21 mouse cellular contexts compared by ENCODE assay signal in genomic region chr14:73451291-73452045, GRCm38 (mm10). TPM values are rescaled to one million over a fixed set of nuclear protein-coding genes. Genes with fewer than 3 reads are reported as not detected.
DNase-seq lines count a peak whose midpoint lies in the region; ATAC-seq and TF ChIP-seq lines count a peak whose summit lies in the region.
"Had no signal": no experiment of that assay in that cellular context is flagged by ENCODE, and none has a peak within 500 bp of the region (broad histone marks: within the 10 kb centered on the region; RNA-seq: fewer than 3 reads in every experiment).

No protein-coding gene starts in this region.

- no peak overlapping the region for H3K9ac ChIP-seq in CH12.LX (ENCODE audit: insufficient read depth, low read depth)
- no peak overlapping the region for H3K9ac ChIP-seq in heart, embryonic 11.5 days (ENCODE audit: low read depth, low read length)
- H3K9ac ChIP-seq: embryonic facial prominence, embryonic 13.5 days; forebrain, embryonic 13.5 days; forebrain, postnatal 0 days; heart, embryonic 13.5 days; hindbrain, embryonic 15.5 days had no signal

- peak overlapping the region; percentile 30 for H3K4me2 ChIP-seq in CH12.LX (ENCODE audit: insufficient read depth, low read depth, poor library complexity, severe bottlenecking)
- H3K4me2 ChIP-seq in heart, embryonic 11.5 days = no peak overlapping the region
- H3K4me2 ChIP-seq: embryonic facial prominence, embryonic 13.5 days; forebrain, embryonic 13.5 days; heart, embryonic 13.5 days; hindbrain, embryonic 15.5 days had no signal

- no peak for TF ChIP-seq RAD21 in CH12.LX (IDR thresholded peaks at IDR 0.05; ENCODE audit: low read depth, low read length)

- WGBS in kidney, adult 2 months = 74% methylated on average over 9 of the region's 9 CpGs
- 82% methylated on average over 9 of the region's 9 CpGs for WGBS in heart, embryonic 11.5 days (ENCODE audit: insufficient replicate concordance)

- dilution Hi-C loops in CH12.LX (cut with MboI; ENCODE audit: extremely low pct_ligation_motif_present, extremely low pct_unique_long_range_greater_than_20kb, low sequenced_read_pairs) = no loop called here

- TF ChIP-seq POLR2A in kidney, adult 2 months (IDR thresholded peaks at IDR 0.05; ENCODE audit: low read depth, low read length) = no peak
- TF ChIP-seq POLR2A in CH12.LX (IDR thresholded peaks at IDR 0.05; ENCODE audit: low read depth, low read length) = no peak

- H3K36me3 ChIP-seq in kidney, adult 2 months (ENCODE audit: control insufficient read depth, insufficient read depth, low read length) = no peaks in the 10 kb centered on the region
- no peaks in the 10 kb centered on the region for H3K36me3 ChIP-seq in CH12.LX (replicated peaks in 1 of 2; ENCODE audit: control insufficient read depth in 1 of 2, insufficient read depth in 1 of 2, low read length in 1 of 2)
- H3K36me3 ChIP-seq in heart, embryonic 11.5 days (ENCODE audit: control insufficient read depth, insufficient read depth, low read length) = no peaks in the 10 kb centered on the region
- H3K36me3 ChIP-seq: embryonic facial prominence, embryonic 13.5 days; heart, embryonic 13.5 days; hindbrain, embryonic 15.5 days had no signal

- H3K4me1 ChIP-seq in kidney, adult 2 months (ENCODE audit: control insufficient read depth, insufficient read depth, low read length) = peaks cover 22% of the 10 kb centered on the region
- H3K4me1 ChIP-seq in CH12.LX (ENCODE audit: control insufficient read depth in 1 of 2, insufficient read depth in 2 of 2) = peaks cover 9 to 27% of the 10 kb centered on the region in 2 experiments
- no peaks in the 10 kb centered on the region for H3K4me1 ChIP-seq in heart, embryonic 11.5 days (ENCODE audit: control insufficient read depth, insufficient read depth, low read length)
- H3K4me1 ChIP-seq: heart, embryonic 13.5 days; hindbrain, embryonic 15.5 days had no signal

- H3K27ac ChIP-seq in kidney, adult 2 months (ENCODE audit: insufficient read depth, low read depth, low read length) = peak overlapping the region; percentile 52; the same call in 1 of the 2 replicates
- peak overlapping the region; percentile 51 for H3K27ac ChIP-seq in CH12.LX (ENCODE audit: insufficient read depth, low read depth)
- H3K27ac ChIP-seq in heart, embryonic 11.5 days (ENCODE audit: low read depth, low read length) = no peak overlapping the region
- H3K27ac ChIP-seq: embryonic facial prominence, embryonic 13.5 days; forebrain, embryonic 13.5 days; heart, embryonic 13.5 days; hindbrain, embryonic 15.5 days had no signal

- H3K27me3 ChIP-seq in kidney, adult 2 months (replicated peaks; ENCODE audit: control insufficient read depth, insufficient read depth, low read length) = no peaks in the 10 kb centered on the region
- no peaks in the 10 kb centered on the region for H3K27me3 ChIP-seq in CH12.LX (replicated peaks)
- H3K27me3 ChIP-seq in heart, embryonic 11.5 days (ENCODE audit: control insufficient read depth, insufficient read depth, low read length) = no peaks in the 10 kb centered on the region
- H3K27me3 ChIP-seq: embryonic facial prominence, embryonic 13.5 days; forebrain, embryonic 13.5 days; heart, embryonic 13.5 days; hindbrain, embryonic 15.5 days; Patski had no signal

- TF ChIP-seq CTCF in kidney, adult 2 months (conservative IDR thresholded peaks at IDR 0.05; ENCODE audit: insufficient read depth, insufficient read length, low read depth, low read length) = no peak
- TF ChIP-seq CTCF in CH12.LX (conservative IDR thresholded peaks at IDR 0.05 in 1 of 2, IDR thresholded peaks at IDR 0.05 in 1 of 2; ENCODE audit: low read depth in 2 of 2, low read length in 2 of 2) = no peak

- DNase-seq in kidney, adult 2 months = no peak
- no peak for DNase-seq in kidney, adult 18-20 months
- DNase-seq in 3134 (ENCODE audit: extremely low read depth, insufficient read length, low spot score) (peak; percentile 42), CH12.LX (ENCODE audit: extremely low read depth) (no peak)
- peak; percentile 29 for DNase-seq in induced T-regulatory cell, adult 2 months (ENCODE audit: low read depth)
- no peak for DNase-seq in layer of hippocampus, postnatal 36 days
- DNase-seq in retina, postnatal 1 day = no peak
- DNase-seq: adrenal gland, postnatal 14 days; cerebellum, adult 18-20 months; cerebellum, adult 9-11 months; cerebellum, postnatal 36 days; forebrain, postnatal 0 days; gastrocnemius, postnatal 14 days; heart, postnatal 36 days had no signal

- in situ Hi-C loops in CH12.LX (cut with MboI; ENCODE audit: low pct_ligation_motif_present, low pct_unique_long_range_greater_than_20kb, low sequenced_read_pairs) = no loop called here

- no peaks in the 10 kb centered on the region for H3K79me2 ChIP-seq in CH12.LX (replicated peaks; ENCODE audit: control insufficient read depth, extremely low read depth, insufficient read depth, poor library complexity, severe bottlenecking)

- peak; percentile 27; the same call in 1 of the 2 replicates for TF ChIP-seq EP300 in CH12.LX (IDR thresholded peaks at IDR 0.05; ENCODE audit: low read length)

- H3K4me3 ChIP-seq in kidney, adult 2 months (ENCODE audit: insufficient read depth, low read depth, low read length) = no peak overlapping the region
- no peak overlapping the region for H3K4me3 ChIP-seq in CH12.LX (replicated peaks in 1 of 3; ENCODE audit: low read depth in 2 of 3, low read length in 2 of 3, poor library complexity in 1 of 3)
- H3K4me3 ChIP-seq in heart, embryonic 11.5 days (ENCODE audit: low read depth, low read length) = no peak overlapping the region
- H3K4me3 ChIP-seq: embryonic facial prominence, embryonic 13.5 days; forebrain, embryonic 13.5 days; heart, embryonic 13.5 days; hindbrain, embryonic 15.5 days had no signal

- H3K9me3 ChIP-seq in CH12.LX (replicated peaks; ENCODE audit: low read length) = no peaks in the 10 kb centered on the region
- H3K9me3 ChIP-seq in heart, embryonic 11.5 days (replicated peaks; ENCODE audit: control insufficient read depth, low read length) = no peaks in the 10 kb centered on the region
- H3K9me3 ChIP-seq: embryonic facial prominence, embryonic 13.5 days; forebrain, embryonic 13.5 days; heart, embryonic 13.5 days; hindbrain, embryonic 15.5 days had no signal

- ATAC-seq in heart, embryonic 11.5 days (replicated peaks; ENCODE audit: insufficient number of reproducible peaks, low FRiP score, low TSS enrichment) = no peak
- ATAC-seq: activated CD4-positive, CD25-positive, alpha-beta regulatory T cell, adult 4 months; forebrain, embryonic 13.5 days; forebrain, postnatal 0 days; Patski had no signal

TF ChIP-seq in CH12.LX, 34 proteins besides CTCF, POLR2A, EP300 and RAD21:
- TF ChIP-seq CHD1 (IDR thresholded peaks at IDR 0.05; ENCODE audit: low read depth, low read length) (peak; percentile 50; the same call in 1 of the 2 replicates), BHLHE40 (IDR thresholded peaks at IDR 0.05; ENCODE audit: low read depth, low read length) (0 out of 2 replicates have a peak, but pooled peaks have one; percentile 23), IRF4 (IDR thresholded peaks at IDR 0.05; ENCODE audit: low read depth, low read length) (peak; percentile 21; the same call in 1 of the 2 replicates), UBTF (IDR thresholded peaks at IDR 0.05; ENCODE audit: low read depth, low read length) (no peak)

RNA-seq across cellular contexts. Expression of gene Med4, which starts 58.4 kb away (rescaled TPM):
- polyA plus RNA-seq in kidney, adult 2 months (2012; rRNA removed) = 11.8 and 13.6 TPM in 2 replicates
- 45.6 and 53.2 TPM in 2 replicates for total RNA-seq in CH12.LX (2012; rRNA removed)
- 61.5 and 65.8 TPM in 2 replicates for total RNA-seq in CH12.LX (2014; rRNA removed)
- 60.7 and 75.7 TPM in 2 replicates for polyA plus RNA-seq in CH12.LX (2012; ENCODE audit: insufficient read length, low read depth)
- total RNA-seq in layer of hippocampus, postnatal 36 days (2021) = 10 to 100 TPM; 30.0 to 31.6 TPM
- 60.8 and 63.8 TPM in 2 replicates for polyA plus RNA-seq in heart, embryonic 11.5 days (2014; fragmentation: Nextera tagmentation; extraction: Ambion mirVana)

Comparison
In these comparisons a context has a peak if more than half of its experiments do, and no peak if none do; other contexts are left out.
1. DNase-seq: peak in 3134 (single experiment) and induced T-regulatory cell, adult 2 months (single experiment); none in kidney, adult 2 months (single experiment), kidney, adult 18-20 months (single experiment), CH12.LX (single experiment), layer of hippocampus, postnatal 36 days (0 of 2) and retina, postnatal 1 day (single experiment).